Mouse (Mus musculus) hindbrain, embryonic 14.5 days (tissue): ENCODE data around the gene Cyp27b1. TPM values are rescaled to one million over a fixed set of nuclear protein-coding genes. Genes with fewer than 3 reads are reported as not detected.

Experiments
- ATAC-seq: fragments of 200-750 bp; cut with Nextera tagmentation; 2 replicates; pipeline ENCODE4 v1.8.0; 2017; ENCODE audit warnings: moderate number of reproducible peaks, mild to moderate bottlenecking, moderate TSS enrichment, moderate library complexity; ENCODE audit not compliant: low FRiP score
- DNase-seq: peaks from one replicate; pipeline ENCODE4 v3.0.0-alpha.2; 2015; ENCODE audit warnings: low spot score
- H3K27ac ChIP-seq: fragments of 300-500 bp; sonication (generic); 2 replicates; pipeline ENCODE4 v1.5.1; 2014; ENCODE audit warnings: mild to moderate bottlenecking, moderate library complexity
- H3K27me3 ChIP-seq: fragments of 300-500 bp; sonication (generic); 2 replicates; pipeline ENCODE4 v1.6.1; 2014; ENCODE audit warnings: mild to moderate bottlenecking, low read length, mixed read lengths; ENCODE audit not compliant: control insufficient read depth, insufficient read depth
- H3K36me3 ChIP-seq: fragments of 300-500 bp; sonication (generic); replicated peaks from 2 replicates; pipeline ENCODE4 v1.6.1; 2014; ENCODE audit not compliant: control insufficient read depth, insufficient read depth
- H3K4me1 ChIP-seq: fragments of 300-500 bp; sonication (generic); replicated peaks from 2 replicates; pipeline ENCODE4 v1.6.1; 2014; ENCODE audit warnings: antibody characterized with exemption, low read length, mixed read lengths; ENCODE audit not compliant: control insufficient read depth, insufficient read depth
- H3K4me2 ChIP-seq: fragments of 300-500 bp; sonication (generic); replicated peaks from 2 replicates; pipeline ENCODE4 v1.6.1; 2014; ENCODE audit warnings: mild to moderate bottlenecking, moderate library complexity
- H3K4me3 ChIP-seq: fragments of 300-500 bp; sonication (generic); replicated peaks from 2 replicates; pipeline ENCODE4 v1.5.1; 2014; ENCODE audit warnings: mild to moderate bottlenecking, low read length
- H3K9ac ChIP-seq: fragments of 300-500 bp; sonication (generic); 2 replicates; pipeline ENCODE4 v1.6.1; 2014
- H3K9me3 ChIP-seq: fragments of 300-500 bp; sonication (generic); 2 replicates; pipeline ENCODE4 v1.6.1; 2016; ENCODE audit warnings: low read length; ENCODE audit not compliant: control insufficient read depth
- WGBS: fragments of 180-500 bp; shearing (Covaris S2); extraction: QIAGEN DNeasy Blood & Tissue Kit; methylation state at CpG from one replicate; pipeline ENCODE4 v1.1.7; 2014; 5-methylcytosine and 5-hydroxymethylcytosine counted together
- polyA plus RNA-seq: library from polyadenylated mRNA; unstranded; fragments of >200 nt; fragmentation: Nextera tagmentation; extraction: Ambion mirVana; gene quantifications from 2 replicates; pipeline ENCODE4 v1.2.1, GENCODE M21; 2014

Cyp27b1 gene
- polyA plus RNA-seq, 1 experiment from 2014 or later: not detected

- Histone ChIP-seq H3K4me2 (no peak overlapping the region), H3K4me3 (no peak overlapping the region), H3K4me1 (peaks cover 28% of the 10 kb centered on the region), H3K9me3 (no peaks in the 10 kb centered on the region), H3K9ac (no peak overlapping the region), H3K27ac (no peak overlapping the region), H3K36me3 (peaks cover under 1% of the 10 kb centered on the region; the same call in 1 of the 2 replicates), H3K27me3 (no peaks in the 10 kb centered on the region)
- WGBS: 98% methylated on average over 1 of the region's 1 CpGs
- no peak for DNase-seq
- ATAC-seq: no peak
Measured at GRCm38 (mm10) chr10:127073981-127074380, 25.9 kb downstream of the Cyp27b1 start.

DNA sequence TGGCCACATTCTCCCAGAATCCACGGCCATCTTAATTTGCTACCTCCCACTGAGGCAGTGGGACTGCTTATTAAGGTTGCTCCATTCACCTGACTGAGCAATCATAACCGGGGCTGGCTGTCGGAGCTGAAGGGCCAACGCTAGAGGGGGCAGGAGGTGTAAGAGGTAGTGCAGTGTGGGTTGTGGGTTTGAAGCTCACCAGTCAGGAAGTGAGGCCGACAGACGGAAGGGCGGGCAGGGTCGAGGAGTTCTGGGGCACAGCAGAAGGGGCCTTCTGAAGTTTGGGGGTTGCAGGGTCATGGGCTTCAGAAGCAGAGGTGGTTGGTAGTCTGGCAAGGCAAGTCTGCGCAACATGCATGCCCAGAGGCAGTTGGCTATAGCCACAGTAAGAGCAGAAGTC, 27.0 kb downstream of the Cyp27b1 start, which contains the start of gene Agap2:
Gene Agap2, plus strand, starts transcription at position 205 of the 400 bp plus-strand sequence.
- Histone ChIP-seq H3K27ac (no peak within 1 kb of the TSS), H3K4me2 (no peak within 1 kb of the TSS), H3K27me3 (peaks cover 4% of the 10 kb centered on the region; the same call in 1 of the 2 replicates), H3K4me3 (no peak within 1 kb of the TSS), H3K36me3 (no peaks in the 10 kb centered on the region), H3K9ac (0 out of 2 replicates have a peak within 1 kb of the TSS, but pooled peaks have one; percentile 11), H3K4me1 (peaks cover 25% of the 10 kb centered on the region), H3K9me3 (no peaks in the 10 kb centered on the region)
- DNase-seq (no peak), ATAC-seq (no peak)
- WGBS: 73% methylated on average over 9 of the region's 9 CpGs

- Histone ChIP-seq H3K4me3 (no peak overlapping the region), H3K4me2 (no peak overlapping the region), H3K27ac (no peak overlapping the region), H3K9ac (no peak overlapping the region), H3K27me3 (peaks cover 9% of the 10 kb centered on the region), H3K9me3 (no peaks in the 10 kb centered on the region), H3K4me1 (peaks cover 31% of the 10 kb centered on the region), H3K36me3 (no peaks in the 10 kb centered on the region)
- DNase-seq (no peak), ATAC-seq (no peak)
- 81% methylated on average over 8 of the region's 8 CpGs for WGBS
Measured at GRCm38 (mm10) chr10:127075651-127076050, 27.6 kb downstream of the Cyp27b1 start.

DNA sequence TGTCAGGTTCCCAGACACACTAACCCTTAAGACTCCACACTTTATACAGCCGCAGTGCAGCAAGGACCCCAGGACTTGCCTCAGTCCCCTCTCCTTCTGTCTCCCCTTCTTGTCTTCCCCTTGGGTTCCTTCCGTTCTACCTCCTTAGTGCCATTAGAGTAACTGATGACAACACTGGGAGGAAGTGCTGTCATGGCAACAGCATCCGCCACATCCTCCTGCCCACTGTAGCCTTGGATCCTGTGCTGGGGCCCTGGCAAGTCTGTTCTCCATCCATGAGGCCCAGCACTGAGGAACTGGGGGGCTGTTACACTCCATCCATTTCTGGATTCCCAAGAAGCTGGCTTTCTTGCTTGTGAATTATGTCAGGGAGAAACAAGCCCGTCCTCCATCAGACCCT, 28.0 kb downstream of the Cyp27b1 start:
- Histone ChIP-seq H3K9ac (0 out of 2 replicates have a peak overlapping the region, but pooled peaks have one; percentile 11), H3K27me3 (peaks cover 12% of the 10 kb centered on the region), H3K4me3 (no peak overlapping the region), H3K4me1 (peaks cover 31% of the 10 kb centered on the region), H3K27ac (no peak overlapping the region), H3K36me3 (no peaks in the 10 kb centered on the region), H3K9me3 (no peaks in the 10 kb centered on the region), H3K4me2 (no peak overlapping the region; the same call in 1 of the 2 replicates)
- ATAC-seq: no peak
- 36% methylated on average over 4 of the region's 4 CpGs for WGBS
- no peak for DNase-seq

DNA sequence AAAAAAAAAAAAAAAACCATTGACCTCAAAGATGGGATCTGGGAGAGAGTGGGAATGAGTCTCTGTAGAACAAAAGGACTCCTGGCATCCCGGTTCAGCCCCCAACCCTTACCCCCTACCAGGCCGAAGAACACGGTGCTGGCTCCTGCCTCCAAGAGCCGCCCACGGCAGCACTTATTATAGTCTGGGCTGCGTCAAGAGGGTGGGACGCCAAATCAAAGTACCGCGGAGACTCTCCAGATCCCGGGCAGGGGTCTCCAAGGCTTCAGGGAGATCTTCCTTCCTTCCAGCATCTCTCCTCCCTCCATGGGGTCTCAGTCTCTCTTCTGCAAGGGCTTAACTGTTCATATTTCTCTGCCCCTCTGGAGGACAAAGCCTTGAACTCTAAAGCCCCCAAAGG, 29.5 kb downstream of the Cyp27b1 start:
- DNase-seq (no peak), ATAC-seq (no peak)
- Histone ChIP-seq H3K27me3 (peaks cover 12% of the 10 kb centered on the region), H3K9me3 (no peaks in the 10 kb centered on the region), H3K4me3 (peak overlapping the region; percentile 47), H3K4me2 (peak overlapping the region; percentile 95), H3K36me3 (0 out of 2 replicates have a peak, but pooled peaks cover under 1% of the 10 kb centered on the region), H3K27ac (peak overlapping the region; percentile 90), H3K9ac (peak overlapping the region; percentile 45), H3K4me1 (peaks cover 40% of the 10 kb centered on the region)
- 5% methylated on average over 10 of the region's 10 CpGs for WGBS

GRCm38 (mm10) chr10:127078001-127078676, 30.1 kb downstream of the Cyp27b1 start:
- Histone ChIP-seq H3K4me3 (peak overlapping the region; percentile 47), H3K27ac (peak overlapping the region; percentile 90), H3K4me1 (peaks cover 40% of the 10 kb centered on the region), H3K9me3 (no peaks in the 10 kb centered on the region), H3K36me3 (0 out of 2 replicates have a peak, but pooled peaks cover 7% of the 10 kb centered on the region), H3K4me2 (peak overlapping the region; percentile 95), H3K9ac (peak overlapping the region; percentile 45), H3K27me3 (peaks cover 12% of the 10 kb centered on the region)
- WGBS: 1% methylated on average over 11 of the region's 12 CpGs
- ATAC-seq: peak; percentile 51
- no peak for DNase-seq

- peaks cover 40% of the 10 kb centered on the region for H3K4me1 ChIP-seq
- WGBS: 4% methylated on average over 28 of the region's 49 CpGs
- peak; percentile 86 for DNase-seq
- peaks cover 12% of the 10 kb centered on the region for H3K27me3 ChIP-seq
- H3K4me3 ChIP-seq: peak overlapping the region; percentile 47
- H3K36me3 ChIP-seq: peaks cover 15% of the 10 kb centered on the region
- peak overlapping the region; percentile 95 for H3K4me2 ChIP-seq
- peak overlapping the region; percentile 93 for H3K9ac ChIP-seq
- H3K9me3 ChIP-seq: no peaks in the 10 kb centered on the region
- peak; percentile 75 for ATAC-seq
- H3K27ac ChIP-seq: peak overlapping the region; percentile 90
Measured at GRCm38 (mm10) chr10:127078677-127079575, 30.9 kb downstream of the Cyp27b1 start.

DNA sequence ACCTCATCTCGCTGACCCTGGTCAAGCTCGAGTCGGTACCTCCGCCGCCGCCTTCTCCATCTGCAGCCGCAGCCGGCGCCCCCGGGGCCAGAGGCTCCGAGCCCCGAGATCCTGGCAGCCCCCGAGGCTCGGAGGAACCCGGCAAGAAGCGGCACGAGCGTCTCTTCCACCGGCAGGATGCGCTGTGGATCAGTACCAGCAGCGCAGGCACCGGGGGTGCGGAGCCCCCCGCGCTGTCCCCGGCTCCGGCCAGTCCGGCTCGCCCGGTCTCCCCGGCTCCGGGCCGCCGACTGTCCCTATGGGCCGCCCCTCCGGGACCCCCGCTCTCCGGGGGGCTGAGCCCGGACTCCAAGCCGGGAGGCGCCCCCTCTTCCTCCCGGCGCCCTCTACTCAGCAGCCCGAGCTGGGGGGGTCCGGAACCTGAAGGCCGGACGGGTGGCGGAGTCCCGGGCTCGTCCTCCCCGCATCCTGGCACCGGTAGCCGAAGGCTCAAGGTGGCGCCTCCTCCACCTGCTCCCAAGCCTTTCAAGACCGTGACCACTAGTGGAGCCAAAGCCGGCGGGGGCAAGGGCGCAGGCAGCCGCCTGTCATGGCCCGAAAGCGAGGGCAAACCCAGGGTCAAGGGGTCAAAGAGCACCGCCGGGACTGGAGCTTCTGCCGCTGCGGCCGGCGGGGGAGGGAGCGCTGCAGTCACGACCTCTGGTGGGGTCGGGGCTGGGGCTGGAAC, 31.8 kb downstream of the Cyp27b1 start:
- peak; percentile 51 for DNase-seq

More for the DNA sequence above, 31.8 kb downstream of the Cyp27b1 start:
- no peaks in the 10 kb centered on the region for H3K9me3 ChIP-seq
- H3K9ac ChIP-seq: peak overlapping the region; percentile 93
- peak overlapping the region; percentile 95 for H3K4me2 ChIP-seq
- H3K36me3 ChIP-seq: peaks cover 24% of the 10 kb centered on the region
- H3K4me1 ChIP-seq: peaks cover 40% of the 10 kb centered on the region
- ATAC-seq: 0 out of 2 replicates have a peak, but pooled peaks have one; percentile 5
- H3K27ac ChIP-seq: peak overlapping the region; percentile 90
- under 1% methylated on average over 65 of the region's 70 CpGs for WGBS
- H3K4me3 ChIP-seq: peak overlapping the region; percentile 47
- H3K27me3 ChIP-seq: peaks cover 12% of the 10 kb centered on the region
